Mouse (Mus musculus) brain, embryonic 14.5 days (tissue): Measurements from ENCODE around the gene Cmip.

Experiments used
- CTCF ChIP-seq: fragments of 200-500 bp; IDR thresholded peaks from 2 replicates; pipeline ENCODE4 v1.5.1; 2012; ENCODE audit warnings: inconsistent platforms, mild to moderate bottlenecking, moderate library complexity, borderline replicate concordance; ENCODE audit not compliant: insufficient read depth, insufficient read length; ENCODE audit errors: extremely low read depth
- POLR2A ChIP-seq: fragments of 200-500 bp; IDR thresholded peaks from 2 replicates; pipeline ENCODE4 v1.6.1; 2012; ENCODE audit warnings: mild to moderate bottlenecking, inconsistent platforms, borderline replicate concordance; ENCODE audit not compliant: poor library complexity, insufficient read depth, insufficient read length, severe bottlenecking; ENCODE audit errors: extremely low read depth

DNA sequence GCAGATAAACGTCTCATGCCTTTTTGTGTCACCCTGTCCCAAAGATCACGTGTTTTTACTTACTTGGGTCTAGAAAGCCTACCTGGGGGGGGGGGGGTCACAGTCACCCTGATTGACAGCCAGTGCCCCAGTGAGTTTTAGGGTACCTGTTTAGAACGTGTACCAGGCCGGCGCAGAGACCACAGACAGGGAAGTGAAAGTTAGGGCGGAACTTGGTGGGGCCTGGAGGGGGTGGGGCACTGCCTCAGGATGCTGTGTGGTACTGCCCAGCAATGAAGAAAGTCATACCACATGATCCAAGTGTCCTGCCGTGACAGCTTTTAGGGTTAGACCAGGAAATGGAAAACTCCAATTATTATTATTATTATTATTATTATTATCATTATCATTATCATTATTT lies 219.0 kb downstream of the Cmip start:
- no peak for TF ChIP-seq CTCF
- TF ChIP-seq POLR2A: no peak
